In the genomic region with DNA sequence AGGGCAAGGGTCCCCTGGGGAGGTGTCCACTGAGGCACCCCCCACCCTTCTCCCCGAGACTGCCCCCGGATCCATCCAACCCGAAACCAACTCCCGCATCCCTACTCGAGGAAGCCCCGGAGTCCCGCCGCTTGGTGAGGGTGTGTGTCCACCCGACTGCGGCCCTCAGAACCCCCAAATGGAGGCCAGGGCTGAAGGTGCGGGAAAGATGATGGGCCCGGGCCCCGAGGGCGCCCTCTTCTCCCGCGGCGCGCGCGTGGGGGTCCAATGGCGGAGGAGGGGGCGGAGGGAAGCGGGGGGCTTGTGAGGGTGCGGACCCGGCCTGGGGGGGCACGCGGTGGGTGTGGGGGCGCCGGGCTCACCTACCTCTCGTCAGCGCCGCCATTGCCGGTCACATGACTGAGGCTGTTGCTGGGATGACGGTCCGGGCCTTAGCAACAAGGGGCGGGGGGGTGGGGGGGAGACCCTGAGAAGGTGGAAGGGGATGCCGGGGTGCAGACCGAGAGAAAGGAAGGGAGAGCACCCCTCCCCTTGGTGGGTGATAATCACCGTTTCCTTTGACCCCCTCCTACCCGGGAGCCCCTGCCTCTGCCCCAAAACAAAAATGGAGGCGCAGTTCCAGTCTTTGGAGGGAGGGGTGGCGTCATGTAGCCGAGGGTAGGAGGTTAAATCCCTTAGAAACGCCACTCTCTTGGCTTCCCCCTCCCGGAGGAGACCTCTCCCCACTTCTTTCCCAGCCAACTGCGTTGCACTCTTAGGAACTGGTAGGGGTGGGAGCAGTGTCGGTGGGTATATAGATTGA, we compare ENCODE assay signal across 8 mouse cellular contexts. TPM values are rescaled to one million over a fixed set of nuclear protein-coding genes. Genes with fewer than 3 reads are reported as not detected.
DNase-seq lines count a peak whose midpoint lies in the region; ATAC-seq and TF ChIP-seq lines count a peak whose summit lies in the region.

Gene Dtx3, minus strand, starts transcription at position 401 of the 802 bp plus-strand sequence.

- intact Hi-C loops in gastrocnemius, adult 2 months (cut with DNase I): no loop called here
- intact Hi-C loops in left cerebral cortex, postnatal 4 days (cut with DNase I): no loop called here

- no peaks in the 10 kb centered on the region for H3K4me1 ChIP-seq in brown adipose tissue, adult 24 weeks (ENCODE audit: control insufficient read depth, insufficient read depth, insufficient read length, low read length)
- peaks cover 33% of the 10 kb centered on the region for H3K4me1 ChIP-seq in hindbrain, embryonic 15.5 days (replicated peaks)
- H3K4me1 ChIP-seq in midbrain, embryonic 12.5 days: peaks cover 29% of the 10 kb centered on the region

- peak; percentile 61 for ATAC-seq in hindbrain, embryonic 15.5 days (ENCODE audit: low FRiP score, low read depth)
- peak; percentile 69 for ATAC-seq in midbrain, embryonic 12.5 days (ENCODE audit: low FRiP score, low read depth)

- peak within 1 kb of the TSS; percentile 71 for H3K4me3 ChIP-seq in brown adipose tissue, adult 24 weeks (ENCODE audit: insufficient read depth, low read depth, low read length)
- H3K4me3 ChIP-seq in gastrocnemius, adult 2 months: peak within 1 kb of the TSS; percentile 92
- peak within 1 kb of the TSS; percentile 98 for H3K4me3 ChIP-seq in hindbrain, embryonic 15.5 days
- peak within 1 kb of the TSS; percentile 91 for H3K4me3 ChIP-seq in midbrain, embryonic 12.5 days

- peak within 1 kb of the TSS; percentile 86 for H3K27ac ChIP-seq in brown adipose tissue, adult 24 weeks (replicated peaks; ENCODE audit: low read depth, low read length)
- H3K27ac ChIP-seq in gastrocnemius, adult 2 months: peak within 1 kb of the TSS; percentile 93
- peak within 1 kb of the TSS; percentile 95 for H3K27ac ChIP-seq in hindbrain, embryonic 15.5 days (replicated peaks)
- H3K27ac ChIP-seq in midbrain, embryonic 12.5 days (replicated peaks): peak within 1 kb of the TSS; percentile 90

- H3K9ac ChIP-seq in hindbrain, embryonic 15.5 days: peak within 1 kb of the TSS; percentile 99
- peak within 1 kb of the TSS; percentile 96 for H3K9ac ChIP-seq in midbrain, embryonic 12.5 days (replicated peaks)

- DNase-seq in ovary, postnatal 36 days (ENCODE audit: low spot score): peak; percentile 44
- no peak for DNase-seq in ovary, postnatal 14 days (ENCODE audit: low spot score)
- peak; percentile 67 for DNase-seq in gastrocnemius, adult 2 months
- DNase-seq in left cerebral cortex, postnatal 4 days: peak; percentile 58
- DNase-seq in thymus, postnatal 4 days: peak; percentile 72

- no peaks in the 10 kb centered on the region for H3K9me3 ChIP-seq in hindbrain, embryonic 15.5 days
- H3K9me3 ChIP-seq in midbrain, embryonic 12.5 days: no peaks in the 10 kb centered on the region

- H3K27me3 ChIP-seq in hindbrain, embryonic 15.5 days: no peaks in the 10 kb centered on the region
- peaks cover 4% of the 10 kb centered on the region; the same call in 1 of the 2 replicates for H3K27me3 ChIP-seq in midbrain, embryonic 12.5 days

- H3K36me3 ChIP-seq in hindbrain, embryonic 15.5 days: peaks cover 32% of the 10 kb centered on the region
- H3K36me3 ChIP-seq in midbrain, embryonic 12.5 days: peaks cover 50% of the 10 kb centered on the region

- H3K4me2 ChIP-seq in hindbrain, embryonic 15.5 days: peak within 1 kb of the TSS; percentile 71
- H3K4me2 ChIP-seq in midbrain, embryonic 12.5 days (replicated peaks): peak within 1 kb of the TSS; percentile 88

- TF ChIP-seq CTCF in gastrocnemius, adult 2 months (IDR thresholded peaks at IDR 0.05): no peak

- under 1% methylated on average over 31 of the region's 47 CpGs for WGBS in hindbrain, embryonic 15.5 days
- WGBS in midbrain, embryonic 12.5 days: under 1% methylated on average over 25 of the region's 47 CpGs

RNA-seq across cellular contexts. Expression of gene Dtx3, which starts in this region (rescaled TPM):
- 5.0 and 5.8 TPM in 2 replicates for polyA plus RNA-seq in brown adipose tissue, adult 24 weeks (2012; ENCODE audit: insufficient read depth, insufficient read length, missing spikeins)
- total RNA-seq in gastrocnemius, adult 2 months (2021): 10 to 100 TPM; 20.8 to 25.6 TPM
- 240 and 266 TPM in 2 replicates for polyA plus RNA-seq in hindbrain, embryonic 15.5 days (2015; fragmentation: Nextera tagmentation; extraction: Ambion mirVana)
- total RNA-seq in left cerebral cortex, postnatal 4 days (2021): 100 to 1,000 TPM; 184 to 207 TPM
- polyA plus RNA-seq in midbrain, embryonic 12.5 days (2016; fragmentation: Nextera tagmentation; extraction: Ambion mirVana): 204 and 205 TPM in 2 replicates

Comparison
In these comparisons a context has a peak if more than half of its experiments do, and no peak if none do; other contexts are left out.
1. RNA of gene Dtx3 (total RNA-seq): 184 to 207 TPM in left cerebral cortex, postnatal 4 days; 20.8 to 25.6 TPM in gastrocnemius, adult 2 months; every median in the first group is over 4 times any median in the second.
2. RNA of gene Dtx3 (polyA plus RNA-seq): 240 to 266 TPM in hindbrain, embryonic 15.5 days and 204 to 205 TPM in midbrain, embryonic 12.5 days; 5.0 to 5.8 TPM in brown adipose tissue, adult 24 weeks; every median in the first group is over 10 times any median in the second.
3. Peak in every context shown above with its lines, with median percentiles within 50 percentile points of each other: H3K27ac ChIP-seq and H3K4me3 ChIP-seq.